Mouse (Mus musculus) E14TG2a.4 (cell line): ENCODE measurements around the gene Arhgap22.

Experiments used
- CTCF ChIP-seq: conservative IDR thresholded peaks from 2 replicates; pipeline ENCODE4 v1.5.1; 2014; ENCODE audit warnings: low read length
- NANOG ChIP-seq: IDR thresholded peaks from 2 replicates; pipeline ENCODE4 v1.6.1; 2014; ENCODE audit warnings: borderline replicate concordance, low read length, mixed read lengths
- POU5F1 ChIP-seq: IDR thresholded peaks from 2 replicates; pipeline ENCODE4 v1.6.1; 2014; ENCODE audit warnings: low read length, borderline replicate concordance

DNA sequence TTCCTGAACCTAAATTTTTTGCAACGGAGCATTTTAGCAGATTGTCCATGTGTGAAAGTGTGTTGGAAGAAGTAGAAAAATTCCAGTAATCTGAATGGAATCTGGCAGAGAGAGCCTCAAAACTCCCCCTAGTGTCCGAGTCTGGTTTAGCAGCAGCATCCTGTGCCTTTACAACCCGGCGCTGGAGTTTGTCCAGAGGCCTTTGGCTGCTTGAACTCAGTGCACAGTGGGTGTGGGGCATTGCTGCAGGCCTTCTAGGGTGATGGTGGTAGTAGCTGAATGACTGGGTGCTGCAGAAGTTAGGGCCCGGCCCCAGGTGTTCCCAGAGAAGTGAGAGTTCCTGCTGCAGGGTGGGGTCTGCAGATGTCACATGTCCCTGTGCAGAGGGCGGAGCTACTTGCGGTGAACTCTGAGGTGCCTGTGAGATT lies 108.8 kb downstream of the Arhgap22 start:
- TF ChIP-seq CTCF (peak; percentile 89), POU5F1 (no peak), NANOG (no peak)
